In genomic region chr5:38876622-38877021, GRCm38 (mm10) we compare ENCODE assay signal across 31 mouse cellular contexts. TPM values are rescaled to one million over a fixed set of nuclear protein-coding genes. Genes with fewer than 3 reads are reported as not detected.
DNase-seq lines count a peak whose midpoint lies in the region; ATAC-seq and TF ChIP-seq lines count a peak whose summit lies in the region.
"Had no signal": no experiment of that assay in that cellular context is flagged by ENCODE, and none has a peak within 500 bp of the region (broad histone marks: within the 10 kb centered on the region; RNA-seq: fewer than 3 reads in every experiment).

Clnk (minus strand) TSS chr5:38876812.

- no peaks in the 10 kb centered on the region for H3K36me3 ChIP-seq in intestine, embryonic 16.5 days (ENCODE audit: control insufficient read depth, insufficient read depth, low read length)
- no peaks in the 10 kb centered on the region for H3K36me3 ChIP-seq in intestine, embryonic 15.5 days
- H3K36me3 ChIP-seq: forebrain, embryonic 12.5 days; heart, embryonic 15.5 days; limb, embryonic 12.5 days; liver, embryonic 15.5 days had no signal

- TF ChIP-seq CTCF in brain, embryonic 14.5 days (IDR thresholded peaks at IDR 0.05; ENCODE audit: borderline replicate concordance, extremely low read depth, insufficient read depth, insufficient read length), result no peak

- no peak within 1 kb of the TSS for H3K9ac ChIP-seq in intestine, embryonic 16.5 days (ENCODE audit: low read depth, low read length)
- H3K9ac ChIP-seq in intestine, embryonic 15.5 days, result no peak within 1 kb of the TSS
- H3K9ac ChIP-seq: forebrain, embryonic 12.5 days; heart, embryonic 15.5 days; hindbrain, embryonic 14.5 days; limb, embryonic 12.5 days; liver, embryonic 15.5 days; lung, embryonic 14.5 days had no signal

- intact Hi-C loops in heart, postnatal 25 days (cut with DNase I), result no loop called here

- H3K4me3 ChIP-seq in intestine, embryonic 16.5 days (ENCODE audit: low read length), result no peak within 1 kb of the TSS
- H3K4me3 ChIP-seq in intestine, embryonic 15.5 days (replicated peaks), result no peak within 1 kb of the TSS
- H3K4me3 ChIP-seq: erythroblast, embryonic 14.5 days; forebrain, embryonic 12.5 days; heart, embryonic 15.5 days; left cerebral cortex, adult 2 months; limb, embryonic 12.5 days; liver, embryonic 15.5 days had no signal

- H3K9me3 ChIP-seq in intestine, embryonic 16.5 days (ENCODE audit: control insufficient read depth, low read length), result no peaks in the 10 kb centered on the region
- no peaks in the 10 kb centered on the region for H3K9me3 ChIP-seq in intestine, embryonic 15.5 days
- H3K9me3 ChIP-seq: forebrain, embryonic 12.5 days; heart, embryonic 15.5 days; limb, embryonic 12.5 days; liver, embryonic 15.5 days had no signal

- peak; percentile 35 for DNase-seq in brain, embryonic 14.5 days (ENCODE audit: low read depth)
- peak; percentile 54 to 71 for DNase-seq in natural killer cell, adult 2 months (ENCODE audit: low spot score in 2 of 2)
- no peak for DNase-seq in heart, postnatal 25 days (ENCODE audit: low spot score)
- no peak for DNase-seq in layer of hippocampus, adult 18-20 months (ENCODE audit: low spot score in 2 of 2)
- DNase-seq: adrenal gland, postnatal 25 days; B cell, adult 2 months; cerebellum, adult 18-20 months; cerebellum, postnatal 10 days; gastrocnemius, postnatal 25 days; heart, postnatal 4 days; kidney, adult 18-20 months; kidney, postnatal 36 days; layer of hippocampus, adult 9-11 months; lung, embryonic 14.5 days; lung, postnatal 14 days; right cerebral cortex, postnatal 25 days; thymus, postnatal 14 days had no signal

- H3K4me2 ChIP-seq in intestine, embryonic 16.5 days (ENCODE audit: low read depth, low read length), result no peak within 1 kb of the TSS
- no peak within 1 kb of the TSS for H3K4me2 ChIP-seq in intestine, embryonic 15.5 days (replicated peaks)
- H3K4me2 ChIP-seq: forebrain, embryonic 12.5 days; heart, embryonic 15.5 days; hindbrain, embryonic 14.5 days; limb, embryonic 12.5 days; liver, embryonic 15.5 days; lung, embryonic 14.5 days had no signal

- peak; percentile 23; the same call in 1 of the 2 replicates for ATAC-seq in intestine, embryonic 16.5 days
- no peak for ATAC-seq in intestine, embryonic 15.5 days
- ATAC-seq in hematopoietic stem cell, adult 5-6 weeks (replicated peaks in 1 of 2; ENCODE audit: insufficient read depth in 1 of 2, low FRiP score in 2 of 2, low TSS enrichment in 1 of 2, low read depth in 1 of 2, poor library complexity in 2 of 2, severe bottlenecking in 2 of 2), result peak; percentile 89 to 92
- ATAC-seq: midbrain, embryonic 16.5 days had no signal

- WGBS in intestine, embryonic 16.5 days, result 79% methylated on average over 11 of the region's 11 CpGs
- WGBS in intestine, embryonic 15.5 days, result 86% methylated on average over 11 of the region's 11 CpGs

- no peak within 1 kb of the TSS for H3K27ac ChIP-seq in intestine, embryonic 16.5 days (ENCODE audit: low read length)
- no peak within 1 kb of the TSS for H3K27ac ChIP-seq in intestine, embryonic 15.5 days
- H3K27ac ChIP-seq: forebrain, embryonic 12.5 days; heart, embryonic 15.5 days; hindbrain, embryonic 14.5 days; left cerebral cortex, adult 2 months; limb, embryonic 12.5 days; liver, embryonic 15.5 days had no signal

- peaks cover 2% of the 10 kb centered on the region; the same call in 1 of the 2 replicates for H3K4me1 ChIP-seq in intestine, embryonic 16.5 days (ENCODE audit: control insufficient read depth, insufficient read depth, low read length)
- no peaks in the 10 kb centered on the region; the same call in 1 of the 2 replicates for H3K4me1 ChIP-seq in intestine, embryonic 15.5 days (replicated peaks)
- H3K4me1 ChIP-seq: heart, embryonic 15.5 days; liver, embryonic 15.5 days had no signal

- H3K27me3 ChIP-seq in intestine, embryonic 16.5 days (replicated peaks; ENCODE audit: control insufficient read depth, insufficient read depth, low read length), result no peaks in the 10 kb centered on the region
- H3K27me3 ChIP-seq in intestine, embryonic 15.5 days (replicated peaks), result no peaks in the 10 kb centered on the region
- H3K27me3 ChIP-seq: forebrain, embryonic 12.5 days; heart, embryonic 15.5 days; liver, embryonic 15.5 days had no signal

- no peak for TF ChIP-seq POLR2A in brain, embryonic 14.5 days (IDR thresholded peaks at IDR 0.05; ENCODE audit: borderline replicate concordance, extremely low read depth, insufficient read depth, insufficient read length, poor library complexity, severe bottlenecking)

RNA-seq across cellular contexts. Expression of gene Clnk, which starts in this region (rescaled TPM):
- 0.28 and 0.57 TPM in 2 replicates for polyA plus RNA-seq in intestine, embryonic 16.5 days (2015; fragmentation: Nextera tagmentation; extraction: Ambion mirVana)
- polyA plus RNA-seq in intestine, embryonic 15.5 days (2015; fragmentation: Nextera tagmentation; extraction: Ambion mirVana), result 0.54 and 0.57 TPM in 2 replicates
- 0.08 and 0.09 TPM in 2 replicates for polyA plus RNA-seq in brain, embryonic 14.5 days (2012; rRNA removed)
- 12.5 and 24.8 TPM in 2 replicates for total RNA-seq in hematopoietic stem cell, adult 5-6 weeks (2017)
- total RNA-seq in heart, postnatal 25 days (2021), result not detected
- total RNA-seq in layer of hippocampus, adult 18-20 months (2021), result not detected
- total RNA-seq: adrenal gland, postnatal 25 days; gastrocnemius, postnatal 25 days; heart, adult 8-10 months; heart, postnatal 4 days; liver, adult 2 months had no signal
- polyA plus RNA-seq: erythroblast, embryonic 14.5 days; forebrain, embryonic 12.5 days; heart, embryonic 15.5 days; kidney, embryonic 16.5 days; limb, embryonic 12.5 days; liver, adult 2 months; liver, embryonic 15.5 days; lung, embryonic 14.5 days had no signal

Comparison
In these comparisons a context has a peak if more than half of its experiments do, and no peak if none do; other contexts are left out.
1. RNA of gene Clnk (total RNA-seq): 12.5 to 24.8 TPM in hematopoietic stem cell, adult 5-6 weeks; not detected in layer of hippocampus, adult 18-20 months and not detected in heart, postnatal 25 days; every median in the first group is over 10 times any median in the second.
2. Peak in ATAC-seq in intestine, embryonic 16.5 days; RNA of the gene not detected or under 1 TPM.
3. Peak in DNase-seq in brain, embryonic 14.5 days; RNA of the gene not detected or under 1 TPM.
4. DNase-seq: peak in natural killer cell, adult 2 months (2 of 2); none in heart, postnatal 25 days (single experiment) and layer of hippocampus, adult 18-20 months (0 of 2).